Mouse (Mus musculus) MEL (cell line): ENCODE data around the gene Nwd1. TPM values are rescaled to one million over a fixed set of nuclear protein-coding genes. Genes with fewer than 3 reads are reported as not detected.
A peak's percentile ranks its signal among the peaks of the same experiment; 100 is the strongest.

Experiments
- DNase-seq: peaks from one replicate; pipeline ENCODE4 v3.0.0; 2011; ENCODE audit warnings: low read depth, low spot score
- H3K27ac ChIP-seq: 2 replicates; pipeline ENCODE4 v1.5.1; 2012; ENCODE audit warnings: low read depth, mild to moderate bottlenecking, control low read depth, low read length, moderate library complexity; ENCODE audit not compliant: control insufficient read depth
- H3K27me3 ChIP-seq, 2 experiments: fragments of 150-350 bp in 1 of 2; sonication (generic) in 1 of 2; 2 replicates each; pipeline ENCODE4 v1.6.1; 2012; ENCODE audit warnings: low read length in 2 of 2, mild to moderate bottlenecking in 2 of 2, improper control_type of control experiment in 1 of 2, moderate library complexity in 1 of 2; ENCODE audit not compliant: insufficient read depth in 2 of 2, control insufficient read depth in 1 of 2
- H3K36me3 ChIP-seq, 2 experiments: 2 replicates each; pipeline ENCODE4 v1.6.1; 2012 to 2014; ENCODE audit warnings: low read length in 2 of 2, improper control_type of control experiment in 1 of 2, inconsistent platforms in 1 of 2, mild to moderate bottlenecking in 1 of 2; ENCODE audit not compliant: insufficient read depth in 2 of 2, control insufficient read depth in 1 of 2
- H3K4me1 ChIP-seq, 2 experiments: fragments of 150-350 bp in 1 of 2; sonication (generic) in 1 of 2; 2 replicates each; pipeline ENCODE4 v1.6.1; 2012; ENCODE audit warnings: low read length in 2 of 2, improper control_type of control experiment in 1 of 2, mild to moderate bottlenecking in 1 of 2; ENCODE audit not compliant: insufficient read depth in 2 of 2, control insufficient read depth in 1 of 2
- H3K4me3 ChIP-seq, 2 experiments: fragments of 150-350 bp in 1 of 2; sonication (generic) in 1 of 2; 2 replicates each; pipeline ENCODE4 v1.5.1; 2012; ENCODE audit warnings: low read depth in 2 of 2, low read length in 2 of 2, mild to moderate bottlenecking in 2 of 2, moderate library complexity in 2 of 2, control low read depth in 1 of 2, improper control_type of control experiment in 1 of 2; ENCODE audit not compliant: control insufficient read depth in 1 of 2, insufficient read depth in 1 of 2
- H3K79me2 ChIP-seq: 2 replicates; pipeline ENCODE4 v1.6.1; 2012; ENCODE audit warnings: mild to moderate bottlenecking, low read length, moderate library complexity; ENCODE audit not compliant: control insufficient read depth, poor library complexity, insufficient read depth
- H3K9ac ChIP-seq: 2 replicates; pipeline ENCODE4 v1.6.1; 2012; ENCODE audit warnings: low read depth, mild to moderate bottlenecking, control low read depth, low read length, moderate library complexity; ENCODE audit not compliant: control insufficient read depth, poor library complexity, severe bottlenecking
- H3K9me3 ChIP-seq: fragments of 150-350 bp; sonication (generic); replicated peaks from 2 replicates; pipeline ENCODE4 v1.6.1; 2012; ENCODE audit warnings: mild to moderate bottlenecking, low read length, improper control_type of control experiment, moderate library complexity; ENCODE audit not compliant: insufficient read depth
- CHD1 ChIP-seq: IDR thresholded peaks from 2 replicates; pipeline ENCODE4 v1.6.1; 2012; ENCODE audit warnings: low read depth, mild to moderate bottlenecking, inconsistent platforms, low read length, improper control_type of control experiment
- ELF1 ChIP-seq: IDR thresholded peaks from 2 replicates; pipeline ENCODE4 v1.6.1; 2014; ENCODE audit warnings: low read depth, mild to moderate bottlenecking, inconsistent platforms, low read length, improper control_type of control experiment, moderate library complexity
- EP300 ChIP-seq, 2 experiments: IDR thresholded peaks; 2 replicates each; pipeline ENCODE4 v1.6.1; 2011; ENCODE audit warnings: improper control_type of control experiment in 2 of 2, low read length in 2 of 2, low read depth in 1 of 2, mild to moderate bottlenecking in 1 of 2
- ETS1 ChIP-seq: IDR thresholded peaks from 2 replicates; pipeline ENCODE4 v1.6.1; 2012; ENCODE audit warnings: low read depth, mild to moderate bottlenecking, inconsistent platforms, low read length, improper control_type of control experiment, moderate library complexity
- GABPA ChIP-seq: IDR thresholded peaks from 2 replicates; pipeline ENCODE4 v1.6.1; 2012; ENCODE audit warnings: low read depth, mild to moderate bottlenecking, inconsistent platforms, low read length, improper control_type of control experiment, moderate library complexity
- GATA1 ChIP-seq: IDR thresholded peaks from 2 replicates; pipeline ENCODE4 v1.6.1; 2011; ENCODE audit warnings: low read depth, low read length, improper control_type of control experiment
- HCFC1 ChIP-seq: IDR thresholded peaks from 2 replicates; pipeline ENCODE4 v1.6.1; 2012; ENCODE audit warnings: low read depth, mild to moderate bottlenecking, inconsistent platforms, low read length, improper control_type of control experiment, moderate library complexity
- KAT2A ChIP-seq: conservative IDR thresholded peaks from 2 replicates; pipeline ENCODE4 v1.6.1; 2012; ENCODE audit warnings: low read depth, low read length, improper control_type of control experiment, inconsistent platforms
- MEF2A ChIP-seq: IDR thresholded peaks from 2 replicates; pipeline ENCODE4 v1.6.1; 2014; ENCODE audit warnings: low read depth, mild to moderate bottlenecking, inconsistent platforms, low read length, improper control_type of control experiment; ENCODE audit not compliant: poor library complexity, insufficient replicate concordance, severe bottlenecking; ENCODE audit errors: extremely low read depth
- MXI1 ChIP-seq: IDR thresholded peaks from 2 replicates; pipeline ENCODE4 v1.6.1; 2011; ENCODE audit warnings: mild to moderate bottlenecking, low read depth, low read length, improper control_type of control experiment
- NELFE ChIP-seq: IDR thresholded peaks from 2 replicates; pipeline ENCODE4 v1.6.1; 2011; ENCODE audit warnings: low read depth, low read length, improper control_type of control experiment
- NRF1 ChIP-seq: IDR thresholded peaks from 2 replicates; pipeline ENCODE4 v1.6.1; 2014; ENCODE audit warnings: low read depth, mild to moderate bottlenecking, inconsistent platforms, low read length, improper control_type of control experiment, moderate library complexity; ENCODE audit not compliant: poor library complexity, insufficient read depth, severe bottlenecking
- POLR2A ChIP-seq, 2 experiments: IDR thresholded peaks; 2 replicates each; pipeline ENCODE4 v1.6.1; 2011 to 2012; ENCODE audit warnings: low read length in 2 of 2, mild to moderate bottlenecking in 2 of 2, control low read depth in 1 of 2, improper control_type of control experiment in 1 of 2, low read depth in 1 of 2, moderate library complexity in 1 of 2; ENCODE audit not compliant: control insufficient read depth in 1 of 2, insufficient read depth in 1 of 2, poor library complexity in 1 of 2
- POLR2AphosphoS2 ChIP-seq: IDR thresholded peaks from 2 replicates; pipeline ENCODE4 v1.6.1; 2011; ENCODE audit warnings: low read length, improper control_type of control experiment
- POLR2AphosphoS5 ChIP-seq: IDR thresholded peaks from 2 replicates; pipeline ENCODE4 v1.6.1; 2012; ENCODE audit warnings: low read depth, borderline replicate concordance, mild to moderate bottlenecking, inconsistent platforms, low read length, moderate library complexity, mixed read lengths
- RAD21 ChIP-seq: IDR thresholded peaks from 2 replicates; pipeline ENCODE4 v1.6.1; 2011; ENCODE audit warnings: mild to moderate bottlenecking, low read depth, low read length, improper control_type of control experiment
- SIN3A ChIP-seq: IDR thresholded peaks from 2 replicates; pipeline ENCODE4 v1.6.1; 2012; ENCODE audit warnings: low read length, improper control_type of control experiment, inconsistent platforms
- TAL1 ChIP-seq: IDR thresholded peaks from 2 replicates; pipeline ENCODE4 v1.6.1; 2012; ENCODE audit warnings: mild to moderate bottlenecking, inconsistent platforms, low read length, moderate library complexity, mixed read lengths
- TBP ChIP-seq: IDR thresholded peaks from 2 replicates; pipeline ENCODE4 v1.8.0; 2011; ENCODE audit warnings: low read depth, low read length, improper control_type of control experiment
- USF1 ChIP-seq: IDR thresholded peaks from 2 replicates; pipeline ENCODE4 v1.6.1; 2014; ENCODE audit warnings: low read depth, mild to moderate bottlenecking, inconsistent platforms, low read length, improper control_type of control experiment, moderate library complexity
- polyA plus RNA-seq, 2 experiments: library from polyadenylated mRNA; stranded (reverse) in 1 of 2; unstranded in 1 of 2; fragments of >175 nt in 1 of 2; fragments of >200 nt in 1 of 2; gene quantifications; 2 replicates each; pipeline versions ENCODE4 v1.2.1 to v1.2.4; 2012; ENCODE audit warnings: low replicate concordance in 2 of 2, low read depth in 1 of 2; ENCODE audit not compliant: insufficient read length in 2 of 2, insufficient read depth in 1 of 2, missing spikeins in 1 of 2
- total RNA-seq: library from RNA; depleted of rRNA; stranded (reverse); fragments of 300-350 nt; gene quantifications from 2 replicates; pipeline ENCODE4 v1.2.3, GENCODE M21; 2012

The Nwd1 gene
- total and polyA plus RNA-seq, 3 experiments: 0.03 TPM; not detected in 2

GRCm38 (mm10) chr8:72723651-72724001 is 77.1 kb downstream of the Nwd1 start:
- H3K9ac ChIP-seq: peak overlapping the region; percentile 98
- H3K9me3 ChIP-seq: no peaks in the 10 kb centered on the region
- H3K36me3 ChIP-seq: peaks cover 5% of the 10 kb centered on the region in 2 experiments
- DNase-seq: peak; percentile 38
- peaks cover 10% of the 10 kb centered on the region for H3K79me2 ChIP-seq
- no peaks in the 10 kb centered on the region for H3K27me3 ChIP-seq
- 0 out of 2 replicates have a peak, but pooled peaks have one; percentile 11 for TF ChIP-seq ELF1
- no peak for TF ChIP-seq TAL1
- no peak overlapping the region for H3K27ac ChIP-seq
- peaks cover 0 to 10% of the 10 kb centered on the region in 2 experiments; a peak in 3 of 4 replicates for H3K4me1 ChIP-seq
- H3K4me3 ChIP-seq: peak overlapping the region; percentile 94 to 99

DNA sequence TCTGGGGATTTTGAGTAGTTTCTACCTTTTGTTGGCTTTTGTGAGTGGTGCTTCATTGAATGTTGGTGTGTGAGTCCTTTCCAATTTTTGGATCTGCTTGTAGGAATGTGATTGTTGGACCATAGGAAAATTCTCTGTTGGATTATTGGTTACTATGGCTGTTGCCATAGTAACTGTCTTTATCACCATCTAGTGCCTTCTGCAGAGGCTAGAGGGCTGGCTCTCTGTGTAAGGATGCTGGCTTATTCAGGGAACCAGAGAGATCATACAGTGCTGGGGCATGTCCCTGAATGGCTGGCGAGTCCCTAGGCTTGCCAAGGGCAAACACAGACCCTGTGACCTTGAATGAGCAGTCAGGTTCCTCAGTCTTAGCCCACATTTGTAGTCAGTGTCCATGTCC is 82.1 kb downstream of the Nwd1 start:
- H3K4me3 ChIP-seq: no peak overlapping the region
- H3K9me3 ChIP-seq: no peaks in the 10 kb centered on the region
- no peak for DNase-seq
- no peak for TF ChIP-seq EP300 (IDR thresholded peaks at IDR 0.05; ENCODE audit: low read depth in 1 of 2, low read length in 2 of 2)
- no peak for TF ChIP-seq SIN3A
- TF ChIP-seq, all 39 proteins: peak for 0
- peaks cover 5% of the 10 kb centered on the region for H3K79me2 ChIP-seq
- no peak overlapping the region for H3K27ac ChIP-seq
- no peak overlapping the region for H3K9ac ChIP-seq
- peaks cover 0 to 10% of the 10 kb centered on the region in 2 experiments; a peak in 3 of 4 replicates for H3K4me1 ChIP-seq
- no peaks in the 10 kb centered on the region for H3K27me3 ChIP-seq
- peaks cover 5 to 9% of the 10 kb centered on the region in 2 experiments for H3K36me3 ChIP-seq

DNA sequence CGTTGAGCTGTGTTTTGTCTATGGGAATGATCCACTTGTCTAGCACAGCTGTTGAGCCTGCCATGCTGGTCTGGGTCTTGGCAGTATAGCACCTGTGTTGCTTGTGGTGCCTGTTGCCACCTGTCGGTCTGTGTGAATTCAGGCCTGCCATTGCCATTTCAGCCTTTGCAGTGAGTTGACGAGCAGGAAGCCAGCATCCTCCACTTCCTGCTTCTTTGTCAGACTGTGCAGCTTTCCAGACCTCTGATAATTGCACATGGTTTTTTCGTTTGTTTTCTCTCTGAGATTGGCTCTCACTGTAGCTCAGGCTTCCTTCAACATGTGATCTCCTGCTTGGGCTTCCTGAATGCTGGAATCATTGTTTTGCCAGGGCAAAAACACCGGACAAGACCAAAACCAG is 88.5 kb downstream of the Nwd1 start:
- Histone ChIP-seq H3K4me1 (no peaks in the 10 kb centered on the region), H3K27ac (no peak overlapping the region), H3K79me2 (no peaks in the 10 kb centered on the region), H3K9ac (no peak overlapping the region), H3K4me3 (no peak overlapping the region), H3K27me3 (no peaks in the 10 kb centered on the region), H3K36me3 (peaks cover 0 to 4% of the 10 kb centered on the region in 2 experiments; a peak in 1 of 4 replicates), H3K9me3 (no peaks in the 10 kb centered on the region)
- no peak for DNase-seq
- TF ChIP-seq NRF1 (no peak), POLR2A (IDR thresholded peaks at IDR 0.05; ENCODE audit: control insufficient read depth in 1 of 2, insufficient read depth in 1 of 2, low read depth in 1 of 2, low read length in 2 of 2, poor library complexity in 1 of 2) (peak in 1 of 2 experiments; percentile 24; a peak in 1 of 4 replicates)

GRCm38 (mm10) chr8:72736868-72737267 is 90.4 kb downstream of the Nwd1 start:
- H3K9ac ChIP-seq: no peak overlapping the region
- no peaks in the 10 kb centered on the region; a peak in 1 of 4 replicates for H3K36me3 ChIP-seq
- H3K4me1 ChIP-seq: no peaks in the 10 kb centered on the region
- no peak for DNase-seq
- no peak overlapping the region for H3K27ac ChIP-seq
- no peak overlapping the region for H3K4me3 ChIP-seq
- H3K79me2 ChIP-seq: no peaks in the 10 kb centered on the region
- H3K27me3 ChIP-seq: no peaks in the 10 kb centered on the region
- H3K9me3 ChIP-seq: no peaks in the 10 kb centered on the region
- TF ChIP-seq RAD21: no peak
- TF ChIP-seq POLR2A (IDR thresholded peaks at IDR 0.05; ENCODE audit: control insufficient read depth in 1 of 2, insufficient read depth in 1 of 2, low read depth in 1 of 2, low read length in 2 of 2, poor library complexity in 1 of 2): no peak
- TF ChIP-seq NELFE: no peak
- no peak for TF ChIP-seq MEF2A
- no peak for TF ChIP-seq MXI1
- no peak for TF ChIP-seq TBP
- TF ChIP-seq EP300 (IDR thresholded peaks at IDR 0.05; ENCODE audit: low read depth in 1 of 2, low read length in 2 of 2): no peak
- no peak for TF ChIP-seq GABPA
- TF ChIP-seq CHD1: no peak
- TF ChIP-seq GATA1: no peak
- TF ChIP-seq KAT2A: no peak
- no peak for TF ChIP-seq USF1
- no peak for TF ChIP-seq HCFC1
- no peak for TF ChIP-seq POLR2AphosphoS5
- TF ChIP-seq ETS1: no peak
- no peak for TF ChIP-seq POLR2AphosphoS2
